Mouse (Mus musculus): ENCODE data around the gene Aff1. TPM values are rescaled to one million over a fixed set of nuclear protein-coding genes. Genes with fewer than 3 reads are reported as not detected.

Aff1 gene
- total and polyA plus RNA-seq, 3 experiments = 10.5 to 46.9 (median 37.4) TPM

DNA sequence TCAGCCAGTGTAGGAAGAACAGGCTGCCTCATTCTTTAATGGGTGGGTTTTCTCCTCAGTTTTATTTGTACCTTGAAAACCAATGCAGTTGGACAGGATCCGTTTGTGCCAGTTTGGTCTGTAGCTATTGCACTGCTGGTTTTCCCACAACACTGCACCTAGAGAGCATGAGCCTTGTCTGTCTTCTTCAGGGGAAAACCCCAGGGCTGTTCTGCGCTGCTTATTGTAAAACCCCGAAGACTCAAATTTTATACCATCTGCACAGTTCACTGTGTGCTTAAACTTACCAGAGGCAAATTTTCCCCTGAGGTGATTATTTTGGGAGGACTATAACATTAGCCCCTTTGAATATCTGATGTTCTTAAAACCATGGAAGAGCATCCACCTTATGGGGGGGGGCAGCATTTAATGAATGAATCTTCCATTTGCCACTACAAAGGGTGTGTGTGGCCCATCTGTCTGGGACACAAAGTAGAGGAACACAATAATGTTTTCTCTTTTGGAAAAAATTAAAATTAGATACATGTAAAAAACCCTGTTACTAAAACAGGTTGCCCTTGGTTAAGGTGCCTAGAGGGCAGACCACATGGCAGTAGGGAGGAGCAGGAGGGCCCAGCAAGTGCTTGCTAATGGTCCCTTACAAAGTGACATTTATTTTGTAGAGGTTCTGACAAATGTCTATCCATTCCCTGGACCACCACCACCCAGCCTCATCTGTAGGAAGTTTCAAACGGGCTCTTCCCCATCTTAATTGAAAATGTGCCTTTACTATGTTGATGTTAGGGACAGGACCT, 160.8 kb downstream of the Aff1 start:
- 86% methylated on average over 4 of the region's 4 CpGs for WGBS
- Histone ChIP-seq H3K4me3 (no peak overlapping the region), H3K27ac (no peak overlapping the region), H3K36me3 (ENCODE audit: control insufficient read depth, insufficient read depth, low read length) (no peaks in the 10 kb centered on the region; the same call in 1 of the 2 replicates), H3K27me3 (ENCODE audit: control insufficient read depth, insufficient read depth, low read length) (no peaks in the 10 kb centered on the region), H3K4me1 (ENCODE audit: control insufficient read depth, insufficient read depth, low read length) (no peaks in the 10 kb centered on the region; the same call in none of the 2 replicates), H3K79me2 (replicated peaks; ENCODE audit: control insufficient read depth, insufficient read depth, low read length) (no peaks in the 10 kb centered on the region), H3K9ac (ENCODE audit: low read depth, low read length) (no peak overlapping the region)
- intact Hi-C loops (cut with DNase I) = loop anchor here (10.0 kb wide), 1 partner anchor 192 kb away; the partner anchor contains the start of gene Nudt9
- TF ChIP-seq EP300 (IDR thresholded peaks at IDR 0.05; ENCODE audit: insufficient read depth, low read depth, low read length) (no peak), CTCF (IDR thresholded peaks at IDR 0.05) (no peak), POLR2A (IDR thresholded peaks at IDR 0.05; ENCODE audit: insufficient read depth, low read depth, low read length) (no peak)
- no peak for DNase-seq

GRCm38 (mm10) chr5:103854041-103854806, 162.1 kb downstream of the Aff1 start:
- Histone ChIP-seq H3K27ac (no peak overlapping the region), H3K4me3 (no peak overlapping the region), H3K36me3 (ENCODE audit: control insufficient read depth, insufficient read depth, low read length) (no peaks in the 10 kb centered on the region; the same call in 1 of the 2 replicates), H3K9ac (ENCODE audit: low read depth, low read length) (no peak overlapping the region), H3K27me3 (ENCODE audit: control insufficient read depth, insufficient read depth, low read length) (no peaks in the 10 kb centered on the region), H3K4me1 (ENCODE audit: control insufficient read depth, insufficient read depth, low read length) (no peaks in the 10 kb centered on the region; the same call in 1 of the 2 replicates), H3K79me2 (replicated peaks; ENCODE audit: control insufficient read depth, insufficient read depth, low read length) (no peaks in the 10 kb centered on the region)
- WGBS = 49% methylated on average over 17 of the region's 17 CpGs
- intact Hi-C loops (cut with DNase I) = loop anchor here (10.0 kb wide), 1 partner anchor 191 kb away; the partner anchor contains the start of gene Nudt9
- DNase-seq = no peak
- TF ChIP-seq CTCF (IDR thresholded peaks at IDR 0.05) (no peak), POLR2A (IDR thresholded peaks at IDR 0.05; ENCODE audit: insufficient read depth, low read depth, low read length) (no peak), EP300 (IDR thresholded peaks at IDR 0.05; ENCODE audit: insufficient read depth, low read depth, low read length) (no peak)

DNA sequence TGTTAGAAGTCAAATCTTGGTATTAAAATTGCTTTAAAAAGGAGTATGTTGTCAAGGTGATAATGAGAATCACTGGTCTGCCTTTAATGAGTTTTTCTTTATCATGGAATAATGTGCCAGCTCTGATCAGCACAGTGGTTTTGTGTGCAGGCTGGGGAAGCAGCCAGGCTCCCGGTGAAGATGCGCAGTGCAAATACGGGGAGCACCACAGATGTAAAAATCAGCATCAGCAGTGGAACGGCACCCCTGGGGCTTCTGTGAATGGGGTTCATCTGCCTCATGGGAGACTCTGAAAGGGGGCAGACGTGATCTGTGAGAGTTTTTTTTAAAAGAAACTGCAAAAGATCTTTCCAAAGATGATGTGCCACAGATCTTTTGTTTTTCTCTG, 162.6 kb downstream of the Aff1 start:
- DNase-seq = no peak
- intact Hi-C loops (cut with DNase I) = loop anchor here (10.0 kb wide), 1 partner anchor 190 kb away; the partner anchor contains the start of gene Nudt9
- no peaks in the 10 kb centered on the region; the same call in 1 of the 2 replicates for H3K36me3 ChIP-seq (ENCODE audit: control insufficient read depth, insufficient read depth, low read length)
- no peak overlapping the region for H3K4me3 ChIP-seq
- H3K27ac ChIP-seq = no peak overlapping the region
- H3K9ac ChIP-seq (ENCODE audit: low read depth, low read length) = no peak overlapping the region
- TF ChIP-seq EP300 (IDR thresholded peaks at IDR 0.05; ENCODE audit: insufficient read depth, low read depth, low read length) (no peak), POLR2A (IDR thresholded peaks at IDR 0.05; ENCODE audit: insufficient read depth, low read depth, low read length) (no peak), CTCF (IDR thresholded peaks at IDR 0.05) (no peak)
- H3K27me3 ChIP-seq (ENCODE audit: control insufficient read depth, insufficient read depth, low read length) = no peaks in the 10 kb centered on the region
- H3K79me2 ChIP-seq (replicated peaks; ENCODE audit: control insufficient read depth, insufficient read depth, low read length) = no peaks in the 10 kb centered on the region
- no peaks in the 10 kb centered on the region; the same call in 1 of the 2 replicates for H3K4me1 ChIP-seq (ENCODE audit: control insufficient read depth, insufficient read depth, low read length)
- 83% methylated on average over 5 of the region's 5 CpGs for WGBS

GRCm38 (mm10) chr5:103855483-103856211, 163.5 kb downstream of the Aff1 start:
- H3K79me2 ChIP-seq (replicated peaks; ENCODE audit: control insufficient read depth, insufficient read depth, low read length) = no peaks in the 10 kb centered on the region
- no peak for DNase-seq
- H3K36me3 ChIP-seq (ENCODE audit: control insufficient read depth, insufficient read depth, low read length) = no peaks in the 10 kb centered on the region; the same call in 1 of the 2 replicates
- H3K4me3 ChIP-seq = no peak overlapping the region
- no peaks in the 10 kb centered on the region; the same call in 1 of the 2 replicates for H3K4me1 ChIP-seq (ENCODE audit: control insufficient read depth, insufficient read depth, low read length)
- TF ChIP-seq EP300 (IDR thresholded peaks at IDR 0.05; ENCODE audit: insufficient read depth, low read depth, low read length) (no peak), POLR2A (IDR thresholded peaks at IDR 0.05; ENCODE audit: insufficient read depth, low read depth, low read length) (no peak), CTCF (IDR thresholded peaks at IDR 0.05) (no peak)
- intact Hi-C loops (cut with DNase I) = loop anchor here (1.0 to 10.0 kb wide), 2 partner anchors 72 to 189 kb away; partner anchors contain the start of gene Nudt9
- H3K27ac ChIP-seq = no peak overlapping the region
- WGBS = 83% methylated on average over 14 of the region's 14 CpGs
- no peaks in the 10 kb centered on the region for H3K27me3 ChIP-seq (ENCODE audit: control insufficient read depth, insufficient read depth, low read length)
- no peak overlapping the region for H3K9ac ChIP-seq (ENCODE audit: low read depth, low read length)

GRCm38 (mm10) chr5:103856286-103857009, 164.3 kb downstream of the Aff1 start:
- Histone ChIP-seq H3K27me3 (ENCODE audit: control insufficient read depth, insufficient read depth, low read length) (no peaks in the 10 kb centered on the region), H3K36me3 (ENCODE audit: control insufficient read depth, insufficient read depth, low read length) (no peaks in the 10 kb centered on the region; the same call in 1 of the 2 replicates), H3K4me1 (ENCODE audit: control insufficient read depth, insufficient read depth, low read length) (no peaks in the 10 kb centered on the region; the same call in 1 of the 2 replicates), H3K4me3 (no peak overlapping the region), H3K9ac (ENCODE audit: low read depth, low read length) (no peak overlapping the region), H3K27ac (no peak overlapping the region), H3K79me2 (replicated peaks; ENCODE audit: control insufficient read depth, insufficient read depth, low read length) (no peaks in the 10 kb centered on the region)
- WGBS = 60% methylated on average over 5 of the region's 5 CpGs
- no peak for DNase-seq
- TF ChIP-seq EP300 (IDR thresholded peaks at IDR 0.05; ENCODE audit: insufficient read depth, low read depth, low read length) = no peak
- TF ChIP-seq CTCF (IDR thresholded peaks at IDR 0.05) = peak; percentile 88
- intact Hi-C loops (cut with DNase I) = loop anchor here (1.0 to 10.0 kb wide), 2 partner anchors 71 to 188 kb away; partner anchors contain the start of gene Nudt9
